Mouse (Mus musculus) testis, adult 2 months (tissue): Measurements from ENCODE around the gene Map3k7. TPM values are rescaled to one million over a fixed set of nuclear protein-coding genes. Genes with fewer than 3 reads are reported as not detected.

Experiments used
- H3K27ac ChIP-seq: fragments of 200-500 bp; 2 replicates; pipeline ENCODE4 v1.5.1; 2012; ENCODE audit warnings: low read depth, low read length; ENCODE audit not compliant: control insufficient read depth, insufficient read depth
- H3K27me3 ChIP-seq: fragments of 200-500 bp; 2 replicates; pipeline ENCODE4 v1.6.1; 2012; ENCODE audit warnings: mild to moderate bottlenecking, low read length, moderate library complexity; ENCODE audit not compliant: control insufficient read depth, insufficient read depth
- H3K36me3 ChIP-seq: fragments of 200-500 bp; 2 replicates; pipeline ENCODE4 v1.6.1; 2012; ENCODE audit warnings: mild to moderate bottlenecking, low read length; ENCODE audit not compliant: control insufficient read depth, insufficient read depth
- H3K4me1 ChIP-seq: fragments of 200-500 bp; 2 replicates; pipeline ENCODE4 v1.6.1; 2012; ENCODE audit warnings: low read length; ENCODE audit not compliant: control insufficient read depth, insufficient read depth
- H3K4me3 ChIP-seq: fragments of 200-500 bp; 2 replicates; pipeline ENCODE4 v1.5.1; 2012; ENCODE audit warnings: low read depth, mild to moderate bottlenecking, low read length, moderate library complexity, mixed read lengths; ENCODE audit not compliant: control insufficient read depth
- CTCF ChIP-seq: fragments of 200-500 bp; IDR thresholded peaks from 2 replicates; pipeline ENCODE4 v1.5.1; 2012; ENCODE audit warnings: low read depth, mild to moderate bottlenecking, inconsistent platforms, low read length, moderate library complexity; ENCODE audit not compliant: control insufficient read depth, insufficient read depth, insufficient replicate concordance
- POLR2A ChIP-seq: fragments of 200-500 bp; IDR thresholded peaks from 2 replicates; pipeline ENCODE4 v1.6.1; 2012; ENCODE audit warnings: low read depth, mild to moderate bottlenecking, inconsistent platforms, low read length, moderate library complexity; ENCODE audit not compliant: control insufficient read depth
- polyA plus RNA-seq: library from polyadenylated mRNA; depleted of rRNA; stranded (reverse); fragments of >200 nt; gene quantifications from 2 replicates; pipeline ENCODE4 v1.2.3, GENCODE M21; 2012

The Map3k7 gene
- polyA plus RNA-seq, 1 experiment: 29.6 TPM

GRCm38 (mm10) chr4:32025105-32025504, 61.2 kb downstream of the Map3k7 start:
- Histone ChIP-seq H3K4me3 (no peak overlapping the region), H3K27ac (no peak overlapping the region), H3K36me3 (no peaks in the 10 kb centered on the region), H3K27me3 (no peaks in the 10 kb centered on the region), H3K4me1 (no peaks in the 10 kb centered on the region)
- TF ChIP-seq POLR2A: no peak
- no peak for TF ChIP-seq CTCF

- H3K4me1 ChIP-seq: no peaks in the 10 kb centered on the region
- H3K27me3 ChIP-seq: no peaks in the 10 kb centered on the region
- H3K36me3 ChIP-seq: no peaks in the 10 kb centered on the region
- TF ChIP-seq CTCF (no peak), POLR2A (no peak)
- H3K4me3 ChIP-seq: no peak overlapping the region
- no peak overlapping the region for H3K27ac ChIP-seq
Observed at GRCm38 (mm10) chr4:32027094-32027493, 63.2 kb downstream of the Map3k7 start.

- Histone ChIP-seq H3K36me3 (no peaks in the 10 kb centered on the region), H3K4me3 (no peak overlapping the region), H3K27me3 (no peaks in the 10 kb centered on the region), H3K27ac (no peak overlapping the region), H3K4me1 (peaks cover 4% of the 10 kb centered on the region)
- no peak for TF ChIP-seq CTCF
- TF ChIP-seq POLR2A: no peak
Observed at GRCm38 (mm10) chr4:32037267-32037666, 73.4 kb downstream of the Map3k7 start.

- Histone ChIP-seq H3K4me3 (no peak overlapping the region), H3K27me3 (no peaks in the 10 kb centered on the region), H3K4me1 (peaks cover 4% of the 10 kb centered on the region), H3K36me3 (no peaks in the 10 kb centered on the region), H3K27ac (no peak overlapping the region)
- no peak for TF ChIP-seq POLR2A
- TF ChIP-seq CTCF: no peak
Observed at GRCm38 (mm10) chr4:32041741-32042452, 78.0 kb downstream of the Map3k7 start.

- Histone ChIP-seq H3K27ac (no peak overlapping the region), H3K4me3 (no peak overlapping the region)
- TF ChIP-seq CTCF: no peak
- TF ChIP-seq POLR2A: no peak
Observed at GRCm38 (mm10) chr4:32045234-32045633, 81.3 kb downstream of the Map3k7 start.

GRCm38 (mm10) chr4:32049824-32050223, 85.9 kb downstream of the Map3k7 start:
- Histone ChIP-seq H3K36me3 (no peaks in the 10 kb centered on the region), H3K4me1 (peaks cover under 1% of the 10 kb centered on the region), H3K4me3 (no peak overlapping the region), H3K27me3 (no peaks in the 10 kb centered on the region), H3K27ac (no peak overlapping the region)
- TF ChIP-seq POLR2A (no peak), CTCF (no peak)

More at GRCm38 (mm10) chr4:32045234-32045633, 81.3 kb downstream of the Map3k7 start:
- H3K27me3 ChIP-seq: no peaks in the 10 kb centered on the region
- no peaks in the 10 kb centered on the region for H3K36me3 ChIP-seq
- peaks cover 4% of the 10 kb centered on the region for H3K4me1 ChIP-seq

- TF ChIP-seq POLR2A (no peak), CTCF (no peak)
- Histone ChIP-seq H3K27me3 (no peaks in the 10 kb centered on the region), H3K36me3 (no peaks in the 10 kb centered on the region), H3K4me1 (peaks cover 6% of the 10 kb centered on the region), H3K27ac (no peak overlapping the region), H3K4me3 (peak overlapping the region; percentile 85)
Observed at GRCm38 (mm10) chr4:32053171-32053570, 89.3 kb downstream of the Map3k7 start.
